Mouse (Mus musculus) activated CD4-positive, CD25-positive, alpha-beta regulatory T cell, adult 4 months (primary cell): ENCODE data around the gene Gm10234. TPM values are rescaled to one million over a fixed set of nuclear protein-coding genes. Genes with fewer than 3 reads are reported as not detected.

Source experiments
- ATAC-seq: one replicate; pipeline ENCODE4 v1.8.0; 2017
- polyA plus RNA-seq, 2 experiments: library from polyadenylated mRNA; unstranded; fragments of 100-300 nt; shearing (Covaris generic); gene quantifications; one replicate each; pipeline ENCODE4 v1.2.1; 2017

Gene Gm10234
- not detected for polyA plus RNA-seq

DNA sequence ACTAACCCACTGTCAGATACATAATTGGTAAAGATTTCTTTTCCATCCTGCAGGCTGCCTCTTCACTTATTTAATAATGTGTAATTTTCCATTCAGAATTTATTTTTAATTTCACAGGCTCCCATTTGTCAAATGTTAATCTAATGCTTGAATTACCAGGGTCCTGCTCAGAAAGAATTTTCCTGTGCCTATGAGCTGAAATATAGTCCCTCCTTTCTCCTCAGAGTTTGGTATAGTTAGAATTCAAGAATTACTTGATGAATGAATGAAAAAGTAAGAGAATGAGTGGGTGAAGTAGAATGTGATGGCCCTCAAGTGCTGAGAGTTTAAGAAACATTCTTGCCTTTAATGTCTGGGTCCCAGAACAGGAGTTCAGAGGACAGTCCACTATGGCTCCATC lies at the start of gene Gm10234:
Gm10234 (plus strand) TSS at position 301 of the 400 bp plus-strand sequence.
- no peak for ATAC-seq

DNA sequence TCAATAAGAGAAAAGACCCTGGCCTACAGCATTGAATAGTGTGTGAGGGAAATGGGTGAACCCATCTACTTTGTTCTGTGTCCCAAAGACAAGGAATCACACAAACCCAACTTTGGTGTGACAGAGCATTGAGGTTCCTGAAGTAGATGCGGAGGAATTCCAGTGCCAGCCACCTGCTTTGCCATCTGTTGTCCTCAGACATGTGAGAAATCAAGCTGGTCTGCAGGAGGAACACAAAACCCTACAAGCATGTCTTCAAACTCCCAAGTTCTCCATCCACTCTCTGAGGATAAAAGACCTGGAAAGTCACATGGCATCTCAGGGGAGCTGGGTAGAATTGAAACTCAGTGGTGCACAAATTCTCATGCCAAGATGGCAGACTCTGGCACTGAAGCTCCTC lies 44.3 kb upstream of the Gm10234 start:
- no peak for ATAC-seq

DNA sequence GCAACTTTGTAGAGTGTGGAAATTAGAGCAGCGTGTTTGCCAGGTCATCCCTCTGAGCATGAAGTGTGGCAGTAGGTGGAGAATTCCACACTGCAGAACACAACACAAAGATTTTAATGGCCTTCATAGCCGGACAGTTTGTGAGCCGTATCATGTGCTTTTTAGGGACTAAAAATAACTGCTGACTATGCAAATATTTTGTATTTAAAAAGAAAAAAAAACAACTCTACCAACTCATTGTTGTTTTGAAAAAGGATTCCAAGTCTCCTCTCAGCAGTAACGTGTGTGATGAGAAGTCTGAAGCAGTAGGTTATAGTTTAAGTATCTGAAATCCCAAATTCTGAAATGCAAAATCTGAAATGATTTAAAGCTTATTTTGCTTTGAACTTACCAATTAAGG lies 25.9 kb upstream of the Gm10234 start:
- no peak for ATAC-seq

DNA sequence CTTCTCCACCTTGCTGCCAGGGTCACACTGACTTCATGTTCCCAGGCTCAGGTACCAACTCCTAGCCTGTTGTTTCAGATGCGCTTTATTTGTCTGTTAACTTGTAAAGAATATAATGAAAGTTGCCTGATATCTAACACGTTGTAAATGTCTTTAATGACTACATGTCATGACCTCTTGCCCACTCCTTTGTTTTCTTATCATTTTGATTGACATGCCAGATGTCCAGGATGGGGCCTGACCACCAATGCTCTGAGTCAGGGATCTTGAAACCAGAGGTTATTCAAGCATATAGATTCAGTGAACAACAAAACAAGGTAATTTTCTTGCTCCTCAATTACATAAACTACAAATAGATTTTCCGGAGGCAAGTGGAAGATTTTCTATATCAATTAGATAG lies 23.5 kb upstream of the Gm10234 start:
- no peak for ATAC-seq

DNA sequence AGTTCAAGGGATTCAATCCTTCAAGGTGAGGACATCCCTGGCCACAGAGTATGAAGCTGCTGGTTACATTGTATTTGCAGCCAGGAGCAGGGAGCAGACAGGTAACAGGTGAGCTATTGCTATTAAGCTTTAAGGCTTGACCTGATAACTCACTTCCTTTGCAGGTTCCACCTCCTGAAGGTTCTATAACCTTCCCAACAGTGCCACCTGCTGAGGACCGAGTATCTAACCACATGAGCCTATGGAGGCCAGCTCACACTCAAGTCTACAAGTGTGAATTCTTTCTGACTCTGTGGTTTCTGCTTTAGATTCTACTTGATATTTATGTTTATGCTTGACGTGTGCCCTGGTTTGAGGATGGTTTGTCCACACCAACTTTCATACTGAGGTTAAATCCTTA lies 21.3 kb upstream of the Gm10234 start:
- ATAC-seq = no peak

DNA sequence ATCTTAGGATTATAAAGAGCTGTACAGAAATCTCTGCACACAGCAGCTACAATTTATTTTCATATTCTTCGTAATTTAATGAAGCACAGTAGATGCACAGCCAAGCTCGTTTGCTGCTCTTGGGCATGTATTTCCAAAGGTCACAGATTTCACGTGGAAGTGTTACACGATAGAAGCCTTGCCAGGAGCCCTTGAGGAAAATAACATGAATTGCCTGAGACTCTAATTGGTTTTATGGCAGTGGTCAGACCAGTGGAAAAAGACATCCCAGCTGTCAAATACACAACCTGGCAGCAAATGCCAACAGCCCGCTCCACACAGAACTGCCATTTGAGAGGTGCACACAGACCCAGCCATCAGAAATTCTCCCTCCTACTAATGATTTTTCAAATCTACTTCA lies 9.3 kb downstream of the Gm10234 start:
- no peak for ATAC-seq

DNA sequence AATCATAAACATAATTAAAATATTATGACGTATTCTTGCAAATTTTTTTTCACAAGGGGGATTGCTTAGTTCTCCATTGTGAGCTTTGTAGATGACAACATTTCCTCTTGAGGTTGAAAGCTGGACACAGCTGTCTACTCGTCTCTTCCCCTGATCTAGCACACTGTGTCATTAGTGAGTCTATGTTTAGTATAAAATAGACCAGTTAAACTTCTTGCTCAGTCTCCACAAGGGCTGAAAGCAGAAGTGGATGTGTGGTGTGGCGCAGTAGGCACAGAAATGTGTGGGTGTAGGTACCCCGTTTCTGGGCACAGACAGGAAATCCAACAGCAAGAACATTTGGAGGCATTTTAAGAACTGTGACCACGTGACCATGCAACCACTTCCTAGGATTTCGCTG lies 12.9 kb downstream of the Gm10234 start:
- ATAC-seq = no peak

DNA sequence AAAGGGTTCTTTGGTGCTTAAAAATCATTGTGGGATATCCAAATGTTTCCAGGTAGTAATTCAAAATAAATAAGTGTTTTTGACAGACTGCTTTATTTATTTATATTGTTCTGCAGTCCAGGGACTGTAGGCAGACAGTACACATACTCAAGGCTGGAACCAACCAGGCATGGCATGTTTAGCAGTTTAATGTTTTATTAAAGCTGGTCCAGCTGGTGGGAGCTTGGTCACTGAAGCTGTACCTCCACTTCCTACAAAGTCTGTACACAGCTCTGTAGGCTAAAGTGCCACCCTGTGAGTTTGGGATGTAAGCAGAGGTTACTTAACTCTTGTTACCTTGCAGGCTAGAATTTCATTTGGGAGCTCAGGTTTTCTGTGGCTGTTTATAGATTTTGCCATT lies 27.5 kb downstream of the Gm10234 start:
- ATAC-seq = no peak

DNA sequence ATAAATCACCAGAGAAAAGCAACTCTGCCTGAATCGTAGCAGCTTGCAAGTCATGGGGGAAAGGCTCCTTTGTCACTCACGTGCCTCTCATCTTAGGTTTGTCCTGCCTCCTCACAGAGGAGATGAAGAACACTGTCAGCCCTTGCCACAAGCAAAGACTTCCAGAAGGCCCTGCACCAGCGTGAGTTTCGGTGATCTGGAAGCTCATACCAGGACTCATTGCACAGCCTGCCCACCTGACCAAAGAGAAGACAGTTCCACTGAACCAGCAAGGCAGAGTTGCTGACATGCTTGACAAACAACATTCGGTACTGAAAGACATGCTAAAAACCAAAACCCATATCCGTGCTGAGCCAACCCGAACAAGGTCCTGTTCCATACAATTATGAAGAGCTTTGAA lies 31.1 kb downstream of the Gm10234 start:
- ATAC-seq = no peak

DNA sequence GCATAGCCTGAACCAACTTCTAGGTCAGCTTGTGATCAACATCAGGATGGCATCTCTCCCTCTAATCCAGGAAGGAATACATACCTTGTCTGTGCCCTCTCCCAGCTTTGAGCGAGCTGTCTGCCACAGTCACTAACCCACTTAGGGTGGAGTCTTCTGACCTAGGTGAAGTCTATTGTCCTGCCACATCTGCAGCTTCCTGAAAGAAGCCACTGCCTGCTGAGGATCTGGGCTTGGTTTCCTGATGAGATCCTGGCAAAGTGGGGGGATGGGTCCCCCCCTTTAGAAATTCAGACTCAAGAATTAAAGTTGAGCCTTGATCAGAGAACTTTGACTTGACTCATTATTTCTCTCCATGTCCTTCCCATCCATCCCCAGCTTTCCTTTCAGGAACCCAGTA lies 32.0 kb downstream of the Gm10234 start:
- ATAC-seq = no peak

DNA sequence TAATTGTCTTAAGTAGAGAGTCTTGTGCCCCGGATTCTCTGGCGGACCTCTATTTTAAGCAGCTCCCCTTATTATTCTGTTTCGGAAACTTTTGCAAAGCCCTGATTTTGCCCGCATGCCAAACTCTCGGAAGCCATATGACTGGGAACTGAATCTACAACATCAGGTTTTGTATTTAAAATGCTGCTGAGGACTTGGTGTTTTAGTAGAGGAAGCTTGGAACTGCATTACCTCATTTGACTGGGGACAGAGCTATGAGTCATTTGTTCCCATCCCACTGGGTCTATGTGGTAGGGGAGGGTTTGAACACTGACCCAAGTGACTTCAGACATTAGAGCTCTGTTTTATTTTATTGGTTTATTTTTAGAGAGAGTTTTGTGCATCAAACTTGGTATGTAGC lies 38.2 kb downstream of the Gm10234 start:
- ATAC-seq = no peak

DNA sequence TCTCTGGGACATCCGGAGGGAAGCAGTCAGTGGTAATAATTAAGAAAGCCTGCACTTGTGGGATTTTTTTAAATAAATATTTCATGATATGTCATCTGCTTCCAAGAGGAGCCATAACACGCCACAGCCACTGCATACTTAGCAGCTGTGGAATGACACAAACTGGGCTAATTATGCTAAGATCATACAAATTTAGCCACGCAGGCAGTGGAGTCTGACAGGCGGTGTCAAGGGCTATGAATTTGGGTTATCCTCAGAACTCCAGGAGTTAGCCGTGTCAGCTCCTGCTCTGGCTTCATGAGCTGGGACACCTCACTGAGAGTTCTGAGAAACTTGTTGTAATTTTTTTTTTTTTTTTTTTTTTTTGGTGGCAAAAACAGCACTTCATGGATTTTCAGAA lies 40.8 kb downstream of the Gm10234 start:
- ATAC-seq = no peak

DNA sequence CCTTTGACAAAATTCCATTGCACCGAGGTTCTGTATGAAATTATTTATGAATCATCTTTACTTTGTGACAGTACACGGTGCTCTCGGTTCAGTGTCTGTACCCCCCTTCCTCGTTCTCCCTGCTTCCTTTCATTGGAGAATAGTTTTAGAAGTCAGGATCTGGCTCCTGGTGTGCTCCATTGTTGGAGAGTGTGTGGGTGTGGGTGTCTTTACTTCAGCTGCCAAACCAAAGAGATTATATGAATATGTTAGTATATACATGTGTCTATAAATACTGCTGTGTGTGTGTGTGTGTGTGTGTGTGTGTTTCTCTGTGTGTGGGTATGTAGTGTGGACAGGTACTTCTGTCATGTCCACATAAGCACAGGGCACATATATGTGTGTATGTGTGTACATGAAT lies 49.9 kb downstream of the Gm10234 start:
- ATAC-seq = no peak

Other genes starting within 250 kb of the Gm10234 start
- 1 to 10 TPM; 2.3 to 3.2 TPM for gene Kbtbd8, start 204.9 kb upstream of the Gm10234 start, polyA plus RNA-seq